Mouse (Mus musculus): ENCODE data around the gene Rasgef1b. TPM values are rescaled to one million over a fixed set of nuclear protein-coding genes. Genes with fewer than 3 reads are reported as not detected.
A peak's percentile ranks its signal among the peaks of the same experiment; 100 is the strongest.

Gene Rasgef1b
- polyA plus RNA-seq, 2 experiments, result 4.3 to 9.2 TPM

- H3K36me3 ChIP-seq (ENCODE audit: control insufficient read depth, insufficient read depth, low read length), result no peaks in the 10 kb centered on the region
Measured at GRCm38 (mm10) chr5:99479263-99480077, 249.4 kb downstream of the Rasgef1b start.

GRCm38 (mm10) chr5:99478716-99479115 is 250.1 kb downstream of the Rasgef1b start:
- no peak overlapping the region for H3K9ac ChIP-seq (ENCODE audit: low read depth, low read length, severe bottlenecking)
- no peak for ATAC-seq (ENCODE audit: low FRiP score, low read depth)
- no peak overlapping the region for H3K4me2 ChIP-seq (replicated peaks; ENCODE audit: low read depth, low read length, severe bottlenecking)
- WGBS, result 65% methylated on average over 4 of the region's 4 CpGs
- no peak overlapping the region for H3K4me3 ChIP-seq (replicated peaks; ENCODE audit: low read length)
- no peaks in the 10 kb centered on the region for H3K36me3 ChIP-seq (ENCODE audit: control insufficient read depth, insufficient read depth, low read length)
- H3K9me3 ChIP-seq (ENCODE audit: control insufficient read depth, low read length), result no peaks in the 10 kb centered on the region
- H3K4me1 ChIP-seq (ENCODE audit: control insufficient read depth, insufficient read depth, low read length), result peaks cover 10% of the 10 kb centered on the region
- H3K27ac ChIP-seq (replicated peaks; ENCODE audit: low read depth, low read length), result no peak overlapping the region
- no peak for DNase-seq (ENCODE audit: low spot score)
- no peaks in the 10 kb centered on the region for H3K27me3 ChIP-seq (ENCODE audit: control insufficient read depth, insufficient read depth, low read length)
- no peak for TF ChIP-seq POLR2A (IDR thresholded peaks at IDR 0.05; ENCODE audit: borderline replicate concordance, extremely low read depth, insufficient read depth, insufficient read length)

More at GRCm38 (mm10) chr5:99479263-99480077, 249.4 kb downstream of the Rasgef1b start:
- no peak for TF ChIP-seq POLR2A (IDR thresholded peaks at IDR 0.05; ENCODE audit: borderline replicate concordance, extremely low read depth, insufficient read depth, insufficient read length)
- H3K4me2 ChIP-seq (replicated peaks; ENCODE audit: low read depth, low read length, severe bottlenecking), result peak overlapping the region; percentile 50
- H3K4me3 ChIP-seq (replicated peaks; ENCODE audit: low read length), result peak overlapping the region; percentile 10
- DNase-seq (ENCODE audit: low spot score), result peak; percentile 44
- H3K27me3 ChIP-seq (ENCODE audit: control insufficient read depth, insufficient read depth, low read length), result no peaks in the 10 kb centered on the region
- no peak overlapping the region for H3K27ac ChIP-seq (replicated peaks; ENCODE audit: low read depth, low read length)
- H3K9ac ChIP-seq (ENCODE audit: low read depth, low read length, severe bottlenecking), result peak overlapping the region; percentile 39; the same call in 1 of the 2 replicates
- peaks cover 10% of the 10 kb centered on the region for H3K4me1 ChIP-seq (ENCODE audit: control insufficient read depth, insufficient read depth, low read length)
- peak; percentile 87 for ATAC-seq (ENCODE audit: low FRiP score, low read depth)
- no peaks in the 10 kb centered on the region for H3K9me3 ChIP-seq (ENCODE audit: control insufficient read depth, low read length)
- WGBS, result 3% methylated on average over 20 of the region's 20 CpGs

- WGBS, result 92% methylated on average over 9 of the region's 9 CpGs
- Histone ChIP-seq H3K9me3 (ENCODE audit: control insufficient read depth, low read length) (no peaks in the 10 kb centered on the region), H3K4me3 (replicated peaks; ENCODE audit: low read length) (no peak overlapping the region), H3K27ac (replicated peaks; ENCODE audit: low read depth, low read length) (no peak overlapping the region), H3K9ac (ENCODE audit: low read depth, low read length, severe bottlenecking) (no peak overlapping the region), H3K36me3 (ENCODE audit: control insufficient read depth, insufficient read depth, low read length) (no peaks in the 10 kb centered on the region), H3K4me2 (replicated peaks; ENCODE audit: low read depth, low read length, severe bottlenecking) (no peak overlapping the region), H3K4me1 (ENCODE audit: control insufficient read depth, insufficient read depth, low read length) (peaks cover 10% of the 10 kb centered on the region), H3K27me3 (ENCODE audit: control insufficient read depth, insufficient read depth, low read length) (no peaks in the 10 kb centered on the region)
- ATAC-seq (ENCODE audit: low FRiP score, low read depth), result no peak
- no peak for DNase-seq (ENCODE audit: low spot score)
- no peak for TF ChIP-seq POLR2A (IDR thresholded peaks at IDR 0.05; ENCODE audit: borderline replicate concordance, extremely low read depth, insufficient read depth, insufficient read length)
Measured at GRCm38 (mm10) chr5:99477420-99477815, 251.4 kb downstream of the Rasgef1b start.

GRCm38 (mm10) chr5:99476640-99477419 is 252.0 kb downstream of the Rasgef1b start:
- Histone ChIP-seq H3K9me3 (ENCODE audit: control insufficient read depth, low read length) (no peaks in the 10 kb centered on the region), H3K4me1 (ENCODE audit: control insufficient read depth, insufficient read depth, low read length) (peaks cover 10% of the 10 kb centered on the region), H3K9ac (ENCODE audit: low read depth, low read length, severe bottlenecking) (no peak overlapping the region), H3K4me3 (replicated peaks; ENCODE audit: low read length) (no peak overlapping the region), H3K4me2 (replicated peaks; ENCODE audit: low read depth, low read length, severe bottlenecking) (no peak overlapping the region), H3K36me3 (ENCODE audit: control insufficient read depth, insufficient read depth, low read length) (no peaks in the 10 kb centered on the region), H3K27me3 (ENCODE audit: control insufficient read depth, insufficient read depth, low read length) (no peaks in the 10 kb centered on the region), H3K27ac (replicated peaks; ENCODE audit: low read depth, low read length) (no peak overlapping the region)
- DNase-seq (ENCODE audit: low spot score) (no peak), ATAC-seq (ENCODE audit: low FRiP score, low read depth) (no peak)
- 84% methylated on average over 6 of the region's 6 CpGs for WGBS
- TF ChIP-seq POLR2A (IDR thresholded peaks at IDR 0.05; ENCODE audit: borderline replicate concordance, extremely low read depth, insufficient read depth, insufficient read length), result no peak

- TF ChIP-seq POLR2A (IDR thresholded peaks at IDR 0.05; ENCODE audit: borderline replicate concordance, extremely low read depth, insufficient read depth, insufficient read length), result no peak
- no peak for DNase-seq (ENCODE audit: low spot score)
- ATAC-seq (ENCODE audit: low FRiP score, low read depth), result no peak
- Histone ChIP-seq H3K27me3 (ENCODE audit: control insufficient read depth, insufficient read depth, low read length) (no peaks in the 10 kb centered on the region), H3K9ac (ENCODE audit: low read depth, low read length, severe bottlenecking) (no peak overlapping the region), H3K36me3 (ENCODE audit: control insufficient read depth, insufficient read depth, low read length) (no peaks in the 10 kb centered on the region), H3K27ac (replicated peaks; ENCODE audit: low read depth, low read length) (no peak overlapping the region), H3K4me2 (replicated peaks; ENCODE audit: low read depth, low read length, severe bottlenecking) (no peak overlapping the region), H3K4me3 (replicated peaks; ENCODE audit: low read length) (no peak overlapping the region), H3K9me3 (ENCODE audit: control insufficient read depth, low read length) (no peaks in the 10 kb centered on the region), H3K4me1 (ENCODE audit: control insufficient read depth, insufficient read depth, low read length) (no peaks in the 10 kb centered on the region)
- WGBS, result 52% methylated on average over 5 of the region's 5 CpGs
Measured at GRCm38 (mm10) chr5:99472607-99473335, 256.1 kb downstream of the Rasgef1b start.
